Mouse (Mus musculus): Measurements from ENCODE around the gene Cacna1d.

The Cacna1d gene

DNA sequence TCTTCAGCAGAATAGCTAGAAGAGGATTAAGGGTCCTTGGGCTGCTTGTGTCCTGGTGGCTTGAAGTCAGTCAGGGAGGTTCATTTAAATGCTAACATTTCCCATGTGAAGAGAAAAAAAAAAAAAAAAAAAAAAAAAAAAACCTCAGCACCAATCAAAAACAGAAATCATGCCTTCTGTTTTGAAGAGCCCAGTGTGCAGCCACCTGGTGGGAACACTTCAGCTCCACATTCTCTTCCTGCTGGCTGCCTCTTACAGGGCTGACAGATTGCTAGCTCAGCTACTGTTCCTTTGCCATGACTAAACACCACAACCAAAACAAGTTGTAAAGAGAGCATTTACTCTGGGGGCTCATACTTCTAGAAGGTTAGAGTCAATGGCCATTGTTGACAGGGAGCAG, 283.1 kb downstream of the Cacna1d start:
- peak; percentile 12 for DNase-seq (ENCODE audit: low read depth, low spot score)

DNA sequence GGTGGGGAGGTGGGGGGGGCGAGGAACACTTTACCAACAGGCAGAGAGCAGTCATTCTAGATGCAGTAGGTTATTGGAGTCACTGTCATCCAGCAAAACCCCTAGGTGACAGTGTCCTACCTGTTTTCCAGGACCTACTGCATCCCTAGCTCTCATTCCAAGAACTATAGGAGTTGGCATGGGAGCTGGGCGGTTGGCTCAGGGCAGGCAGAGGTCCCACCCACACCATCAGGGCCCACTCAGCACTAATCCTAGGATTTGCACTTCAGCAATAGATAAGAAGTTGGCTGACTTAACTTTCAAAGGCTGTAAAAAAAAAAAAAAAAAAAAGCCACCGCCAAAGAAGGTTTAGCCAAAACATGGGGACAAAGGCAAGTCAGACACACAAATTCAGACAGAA, 285.4 kb downstream of the Cacna1d start:
- DNase-seq (ENCODE audit: low read depth, low spot score) = no peak

DNA sequence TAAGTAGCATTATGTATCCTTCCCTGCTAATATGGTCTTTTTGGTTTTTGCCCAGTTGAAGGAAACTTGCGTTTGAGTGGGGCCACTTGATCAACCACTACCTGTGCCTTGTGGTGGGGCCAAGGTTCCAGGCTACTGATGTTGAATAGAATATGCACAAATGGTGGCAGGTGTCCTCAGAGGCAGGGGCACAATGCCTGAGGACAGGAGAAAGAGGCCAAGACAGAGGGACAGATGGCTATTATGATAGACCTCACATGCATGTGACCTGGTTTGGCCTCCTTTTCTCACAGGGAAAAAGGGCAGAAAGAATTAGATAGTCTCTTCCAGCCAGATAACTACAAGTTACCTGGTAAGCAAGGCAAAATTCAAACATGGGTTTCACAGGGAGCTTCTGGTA, 286.7 kb downstream of the Cacna1d start:
- DNase-seq (ENCODE audit: low read depth, low spot score) = no peak

DNA sequence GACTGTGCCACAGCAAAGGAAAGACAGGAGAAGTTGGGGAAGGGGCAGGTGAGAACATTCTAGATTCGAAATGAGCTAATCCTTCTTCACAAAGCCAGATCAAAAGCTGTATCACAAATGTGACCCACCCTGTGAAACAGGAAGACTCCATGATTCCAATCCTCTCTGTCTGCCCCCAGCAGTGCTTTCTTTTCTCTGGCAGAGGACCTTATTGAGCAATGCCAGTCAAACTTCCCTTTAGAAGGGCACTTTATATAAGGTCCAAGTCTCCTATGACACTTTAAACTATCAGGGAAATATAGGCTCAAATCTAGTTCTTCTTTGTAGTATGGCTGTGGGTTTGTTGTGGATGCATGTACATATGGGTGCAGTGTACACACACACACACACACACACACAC, 290.9 kb downstream of the Cacna1d start:
- no peak for DNase-seq (ENCODE audit: low read depth, low spot score)

DNA sequence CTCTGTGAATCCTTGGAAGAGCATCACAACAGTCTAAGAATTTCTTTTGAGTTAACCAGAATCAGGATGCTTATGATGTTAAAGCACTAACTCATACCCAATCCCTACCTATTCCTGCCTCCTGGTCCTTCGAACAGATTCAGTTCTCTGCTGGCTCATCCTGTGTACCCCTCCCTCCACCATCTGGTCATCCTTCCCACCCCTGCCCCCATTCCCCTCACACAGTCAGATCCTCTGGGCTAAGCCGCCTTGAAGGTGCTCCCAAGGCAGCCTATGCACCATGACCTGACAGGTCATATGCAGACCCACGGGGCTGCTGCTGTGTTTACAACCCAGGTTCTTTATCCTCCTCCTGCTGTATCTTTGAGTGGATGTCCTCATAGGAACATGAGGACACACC, 292.4 kb downstream of the Cacna1d start:
- DNase-seq (ENCODE audit: low read depth, low spot score) = no peak

DNA sequence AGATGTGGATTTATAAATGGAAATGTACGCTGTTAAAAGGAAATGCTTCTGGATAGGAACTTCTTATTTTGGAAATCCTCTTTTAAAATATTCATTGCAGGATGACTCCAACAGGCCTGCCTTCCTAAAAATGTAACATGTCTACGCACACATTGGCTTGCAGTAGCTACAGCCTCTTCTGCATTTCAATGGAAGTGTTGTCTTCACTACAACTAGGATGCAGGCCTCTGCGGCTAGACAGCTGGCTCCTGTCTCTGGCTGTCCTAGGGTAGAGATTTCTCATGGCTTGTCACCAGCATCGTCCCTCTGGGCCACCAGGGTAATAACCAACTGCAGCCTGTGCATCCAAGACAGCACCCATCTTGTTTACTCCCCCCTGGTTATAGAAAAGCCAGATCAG, 293.1 kb downstream of the Cacna1d start:
- DNase-seq (ENCODE audit: low read depth, low spot score) = no peak

DNA sequence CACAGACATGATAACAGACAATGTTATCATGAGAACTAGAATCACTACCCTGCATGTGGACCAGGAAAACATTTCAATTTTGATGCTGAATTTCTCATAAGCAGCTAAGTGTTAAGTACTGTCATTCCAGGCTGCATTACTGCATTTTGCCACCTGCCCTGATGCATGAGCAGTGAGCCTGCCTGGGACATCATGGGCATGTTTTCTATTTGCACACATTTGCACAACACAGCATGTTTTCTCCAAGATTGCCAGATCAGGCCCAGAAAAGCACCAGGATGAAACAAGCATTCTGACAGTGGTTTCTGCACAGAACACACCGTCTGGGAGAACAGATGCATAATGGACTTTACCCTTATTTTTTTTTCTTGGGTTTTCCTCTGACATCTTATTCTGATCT, 294.3 kb downstream of the Cacna1d start:
- no peak for DNase-seq (ENCODE audit: low read depth, low spot score)

- DNase-seq (ENCODE audit: low read depth, low spot score) = peak; percentile 14
These were observed 295.0 kb downstream of the Cacna1d start for GRCm38 (mm10) chr14:30196235-30196634.

- no peak for DNase-seq (ENCODE audit: low read depth, low spot score)
These were observed 300.8 kb downstream of the Cacna1d start for GRCm38 (mm10) chr14:30190308-30190971.

GRCm38 (mm10) chr14:30185616-30186274, 305.5 kb downstream of the Cacna1d start:
- DNase-seq (ENCODE audit: low read depth, low spot score) = no peak

GRCm38 (mm10) chr14:30184445-30185152, 306.7 kb downstream of the Cacna1d start:
- DNase-seq (ENCODE audit: low read depth, low spot score) = no peak

- DNase-seq (ENCODE audit: low read depth, low spot score) = no peak
These were observed 307.2 kb downstream of the Cacna1d start for GRCm38 (mm10) chr14:30184013-30184412.

DNA sequence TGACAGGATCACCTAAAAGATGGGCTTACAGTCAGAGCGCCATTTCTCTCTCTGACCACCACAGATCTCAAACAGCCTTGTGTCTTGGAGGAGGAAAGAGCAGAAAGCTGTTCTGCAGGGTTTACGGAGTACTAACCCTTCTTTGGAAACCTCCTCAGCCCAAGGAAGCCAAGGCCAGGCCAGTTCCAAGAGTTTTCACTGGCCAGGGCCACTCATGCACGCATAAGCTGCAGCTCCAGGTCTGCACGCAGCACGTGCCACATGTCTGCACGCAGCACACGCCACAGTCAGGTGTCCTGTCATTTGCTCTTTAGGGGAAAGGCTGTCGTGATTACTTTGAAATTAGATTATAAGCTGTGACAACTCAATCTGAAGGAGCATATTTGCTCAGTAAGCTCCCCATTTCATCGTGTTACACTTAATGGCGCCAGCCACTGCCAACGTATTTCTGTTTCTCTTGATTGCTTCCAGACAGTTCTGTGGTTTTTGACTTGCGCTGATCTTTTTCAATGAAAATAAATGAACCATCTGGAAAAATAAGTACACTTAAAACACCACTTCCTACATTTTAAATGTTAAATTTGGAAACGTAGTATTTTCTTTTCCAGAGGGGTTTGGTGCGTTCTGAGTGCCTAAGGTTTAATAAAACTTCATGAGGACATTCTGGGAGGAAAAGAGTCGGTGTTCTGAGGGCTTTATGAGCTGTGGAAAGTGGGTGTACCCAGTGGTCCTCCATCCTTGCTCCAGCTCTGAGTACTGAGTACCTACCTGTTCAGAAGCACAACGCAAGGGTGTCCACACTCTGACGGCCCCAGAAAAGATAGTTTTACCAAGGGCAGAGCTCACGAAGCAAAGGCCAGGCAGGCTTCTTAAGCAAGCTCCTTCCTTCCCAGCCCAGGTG, 308.4 kb downstream of the Cacna1d start:
- DNase-seq (ENCODE audit: low read depth, low spot score) = no peak

DNA sequence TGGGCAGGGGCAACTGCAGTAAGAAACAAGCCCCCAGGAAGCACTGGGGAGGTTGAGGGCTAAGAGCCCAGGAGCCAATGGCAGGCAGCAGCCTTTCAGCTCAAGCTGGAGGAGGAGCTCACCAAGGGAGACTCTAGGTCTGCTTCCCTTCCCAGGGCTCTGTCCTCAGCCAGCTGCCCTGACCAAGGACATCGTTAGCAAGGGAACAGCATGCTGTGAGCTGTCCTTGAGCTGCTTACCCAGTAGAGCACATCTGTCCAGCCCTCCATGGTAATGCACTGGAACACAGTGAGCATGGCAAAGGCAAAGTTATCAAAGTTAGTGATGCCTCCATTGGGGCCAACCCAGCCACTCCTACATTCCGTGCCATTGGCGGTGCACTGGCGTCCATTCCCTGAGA, 312.9 kb downstream of the Cacna1d start:
- DNase-seq (ENCODE audit: low read depth, low spot score) = no peak

GRCm38 (mm10) chr14:30177850-30178249, 313.4 kb downstream of the Cacna1d start:
- no peak for DNase-seq (ENCODE audit: low read depth, low spot score)

DNA sequence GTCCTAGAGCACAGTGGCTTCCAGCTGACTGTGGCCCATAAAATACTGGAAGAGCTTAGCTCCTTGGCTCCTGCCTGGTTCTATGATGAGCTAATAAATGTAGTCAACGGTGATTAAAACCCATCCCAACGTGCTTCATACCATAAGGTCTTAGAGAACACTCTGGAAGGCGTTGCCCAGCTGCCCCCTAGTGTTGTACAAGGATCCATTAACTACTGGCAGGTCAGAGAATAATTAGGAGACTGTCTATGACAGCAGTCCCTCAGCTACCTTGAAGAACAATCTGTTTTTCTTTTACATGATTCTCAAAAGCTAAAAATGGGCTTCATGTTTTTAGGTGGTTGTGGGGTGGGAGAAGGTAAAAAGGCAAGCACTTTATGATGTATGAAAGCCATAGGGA, 315.9 kb downstream of the Cacna1d start:
- no peak for DNase-seq (ENCODE audit: low read depth, low spot score)

DNA sequence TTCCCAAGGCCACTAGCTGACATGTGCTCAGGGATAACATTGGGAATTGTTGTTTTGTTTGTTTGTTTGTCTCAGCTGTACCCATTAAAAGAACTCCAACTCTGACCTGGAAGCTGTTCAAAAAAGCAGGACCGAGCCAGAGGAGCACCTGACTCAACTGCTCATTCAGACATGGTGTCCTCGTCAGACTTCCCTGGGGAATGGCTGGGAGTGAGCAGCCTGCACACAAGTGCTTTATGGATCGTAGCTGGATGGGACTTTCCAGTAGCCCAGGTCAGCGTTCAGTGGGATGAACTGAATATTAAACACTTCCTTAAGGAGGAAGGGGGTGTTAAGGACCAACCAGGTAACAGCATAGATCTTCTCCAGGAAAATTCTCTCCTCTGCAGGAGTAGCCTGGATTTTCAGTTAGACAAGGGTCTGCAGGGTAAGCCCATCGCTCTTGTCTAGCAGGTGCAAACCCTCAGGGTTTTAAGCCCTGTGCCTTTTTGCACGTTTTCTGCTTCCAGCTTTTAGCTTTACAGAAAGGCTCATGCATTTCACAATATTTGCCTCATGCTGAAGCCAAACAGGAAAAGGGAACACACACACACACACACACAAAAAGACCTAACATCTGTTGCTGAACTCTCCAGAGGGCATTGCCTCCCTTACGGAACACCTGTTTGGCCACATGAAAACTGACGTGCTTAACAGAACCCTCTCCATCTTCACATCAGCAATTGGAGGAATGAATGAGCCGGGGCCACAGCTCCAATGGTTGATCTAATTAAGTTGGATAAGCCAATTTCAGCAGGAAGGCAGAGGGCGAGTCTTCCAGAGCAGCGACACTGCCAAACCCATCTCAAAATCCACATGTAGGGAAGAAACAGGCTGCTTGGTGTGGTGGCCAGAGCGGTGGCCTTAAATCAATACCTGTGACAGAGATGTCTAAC, 318.2 kb downstream of the Cacna1d start:
- no peak for DNase-seq (ENCODE audit: low read depth, low spot score)

- no peak for DNase-seq (ENCODE audit: low read depth, low spot score)
These were observed 319.7 kb downstream of the Cacna1d start for GRCm38 (mm10) chr14:30171593-30171992.

GRCm38 (mm10) chr14:30171008-30171407, 320.2 kb downstream of the Cacna1d start:
- DNase-seq (ENCODE audit: low read depth, low spot score) = no peak

GRCm38 (mm10) chr14:30169455-30169854, 321.8 kb downstream of the Cacna1d start:
- DNase-seq (ENCODE audit: low read depth, low spot score) = no peak

GRCm38 (mm10) chr14:30168902-30169301, 322.4 kb downstream of the Cacna1d start:
- no peak for DNase-seq (ENCODE audit: low read depth, low spot score)
